Mouse (Mus musculus) cerebellum, postnatal 10 days (tissue): Measurements from ENCODE around the gene Thsd4.

Experiments used
- DNase-seq, 2 experiments: peaks; one replicate each; pipeline ENCODE4 v3.0.0; 2021; ENCODE audit warnings: mixed read lengths in 2 of 2

Thsd4 gene

DNA sequence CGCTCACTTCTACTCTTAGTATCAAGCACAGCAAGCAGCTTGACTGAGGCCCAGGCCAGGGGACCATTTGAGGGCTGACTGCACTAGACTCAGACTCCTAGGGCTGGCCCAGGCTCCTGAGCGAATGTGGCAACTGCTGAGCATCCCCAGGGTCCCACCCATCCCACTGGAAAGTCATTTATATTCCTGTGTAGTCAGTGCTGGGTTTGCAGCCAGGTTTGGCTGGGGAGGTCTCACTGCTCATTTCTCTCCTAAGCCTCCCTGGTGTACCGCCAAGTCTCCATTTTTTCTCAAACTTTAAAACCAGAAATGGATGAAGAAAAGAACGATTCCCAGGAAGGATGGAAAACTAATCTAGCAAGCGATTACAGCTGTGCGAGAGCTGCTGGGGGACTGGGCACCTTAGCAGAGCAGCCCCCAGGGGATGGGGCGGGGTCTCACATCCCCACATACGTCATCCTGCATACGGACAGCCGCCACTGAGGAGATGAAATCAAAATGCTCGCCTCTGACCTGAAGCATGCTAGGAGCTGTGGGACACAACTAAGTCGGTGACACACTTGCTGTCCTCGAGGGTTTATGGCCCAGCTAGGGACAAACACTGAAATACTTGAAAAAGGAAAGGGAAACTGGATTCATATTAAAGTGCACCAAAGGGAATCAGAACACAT is 67.3 kb downstream of the Thsd4 start:
- peak in 1 of 2 experiments; percentile 21 for DNase-seq

DNA sequence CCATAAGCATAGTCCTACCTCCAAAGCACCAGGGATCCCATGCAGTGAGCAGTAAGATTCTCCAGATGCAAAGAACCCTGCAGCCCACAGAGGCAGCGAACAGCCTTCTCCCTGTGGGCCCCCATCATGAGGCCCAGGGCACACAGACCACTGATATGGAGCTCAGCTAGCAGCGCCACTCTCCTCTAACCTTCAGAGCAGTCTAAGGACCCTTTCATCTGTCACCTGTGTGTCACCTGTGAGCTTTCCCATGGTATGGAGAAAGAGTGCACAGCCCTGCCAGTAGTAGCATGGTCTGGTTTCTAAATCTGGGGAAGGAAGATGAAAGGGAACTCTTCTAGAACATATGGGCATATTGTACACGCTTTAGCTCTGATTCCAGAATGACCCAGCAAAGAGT is 72.3 kb downstream of the Thsd4 start:
- DNase-seq = no peak

DNA sequence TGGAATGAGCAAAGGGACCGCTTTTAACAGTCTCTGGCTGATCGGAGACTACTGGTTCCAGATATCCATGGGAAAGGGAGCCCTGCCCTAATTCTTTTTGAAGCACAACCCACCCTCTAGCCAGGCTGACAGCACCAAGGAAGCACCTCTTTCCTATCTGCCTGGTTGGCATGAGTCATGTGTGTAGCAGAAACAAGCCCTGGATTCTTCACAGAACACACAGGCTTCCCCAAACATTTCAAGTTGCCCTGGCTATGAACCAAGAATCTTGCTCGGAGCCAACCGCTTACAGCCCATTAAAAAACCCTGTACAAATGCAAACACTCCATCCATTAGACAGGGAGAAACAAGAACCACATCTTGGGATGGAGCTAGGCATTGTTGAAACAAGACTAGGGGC is 76.0 kb downstream of the Thsd4 start:
- DNase-seq = no peak

DNA sequence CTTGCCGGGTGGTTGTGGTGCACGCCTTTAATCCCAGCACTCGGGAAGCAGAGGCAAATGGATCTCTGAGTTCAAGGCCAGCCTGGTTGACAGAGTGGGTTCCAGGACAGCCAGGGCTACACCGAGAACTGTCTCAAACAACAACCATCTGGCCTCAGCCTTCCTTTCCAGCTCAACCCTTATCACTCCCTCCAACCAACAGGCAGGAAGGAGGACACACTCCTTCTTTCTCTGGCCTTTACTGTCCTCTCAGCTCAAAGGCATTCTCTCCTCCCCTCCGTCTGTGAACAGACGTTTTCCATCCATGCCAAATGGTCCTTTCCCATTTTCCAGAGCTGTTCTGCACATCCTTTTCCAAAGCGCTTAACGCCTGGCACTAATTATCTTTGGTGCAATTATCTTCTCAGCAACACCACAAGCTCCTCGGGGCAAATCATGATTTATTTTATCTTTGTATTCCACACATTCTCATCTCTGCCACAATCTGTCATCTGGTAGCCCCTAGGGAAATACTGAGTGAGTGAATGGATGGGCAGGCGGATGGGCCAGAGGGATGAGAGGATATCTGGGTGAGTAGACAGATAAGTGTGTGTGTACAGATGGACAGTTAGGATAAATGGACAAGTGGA is 80.5 kb downstream of the Thsd4 start:
- DNase-seq = peak; percentile 43 to 48

DNA sequence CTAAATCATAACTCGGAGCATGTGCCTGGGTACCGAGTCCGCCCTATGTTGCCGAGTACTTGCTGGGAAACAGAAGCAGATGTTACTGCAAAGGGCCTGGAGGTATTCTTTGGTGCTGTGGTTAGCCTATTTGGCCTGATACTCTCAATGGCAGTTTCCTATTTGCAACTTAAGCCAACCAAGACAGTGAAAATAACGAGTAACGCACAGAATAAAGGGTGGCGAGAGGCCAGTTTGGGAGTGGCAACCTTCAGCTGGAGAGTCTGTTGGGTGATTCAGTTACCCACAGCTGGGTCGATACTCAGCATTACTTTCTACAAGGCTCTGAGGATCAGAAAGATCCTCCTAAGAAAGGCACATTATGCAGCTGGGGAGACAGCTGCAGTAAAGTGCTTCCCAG is 81.3 kb downstream of the Thsd4 start:
- DNase-seq = no peak

DNA sequence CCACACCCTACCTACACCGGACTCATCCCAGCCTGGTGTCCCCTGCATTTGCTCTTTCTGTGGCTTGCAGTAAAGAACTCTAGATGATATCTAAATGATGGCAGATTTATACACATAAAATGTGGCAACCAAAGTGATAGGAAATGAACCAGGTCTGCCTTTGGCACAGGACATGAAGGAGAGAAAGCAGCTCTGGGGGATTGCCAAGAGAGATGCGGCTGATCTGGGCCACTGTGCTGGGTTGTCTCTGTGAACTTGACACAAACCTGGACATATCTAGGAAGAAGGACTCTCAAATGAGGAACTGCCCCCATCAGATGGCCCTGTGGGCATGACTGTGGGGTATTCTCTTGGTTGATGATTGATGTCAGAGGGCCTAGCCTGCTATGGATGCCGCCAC is 85.6 kb downstream of the Thsd4 start:
- DNase-seq = peak; percentile 39 to 56

DNA sequence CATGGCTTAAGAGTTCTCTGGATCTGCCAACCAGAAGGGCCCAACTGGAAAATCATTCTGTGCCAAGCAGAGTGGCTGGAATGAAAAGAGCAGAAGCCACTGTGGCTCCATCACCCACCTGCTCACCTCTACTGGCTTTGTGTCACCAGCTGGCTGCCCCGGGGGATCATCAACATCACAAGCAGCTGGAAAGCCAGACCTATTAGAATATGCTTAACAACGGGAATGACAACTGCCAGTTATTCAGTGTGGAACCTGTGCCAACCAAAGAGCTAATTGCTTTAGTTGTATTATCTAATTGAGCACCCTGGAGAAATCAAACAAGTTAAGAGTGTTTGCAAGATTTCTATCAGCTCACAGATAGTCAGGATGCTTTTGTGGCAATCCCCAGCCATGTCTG is 87.8 kb downstream of the Thsd4 start:
- no peak for DNase-seq

DNA sequence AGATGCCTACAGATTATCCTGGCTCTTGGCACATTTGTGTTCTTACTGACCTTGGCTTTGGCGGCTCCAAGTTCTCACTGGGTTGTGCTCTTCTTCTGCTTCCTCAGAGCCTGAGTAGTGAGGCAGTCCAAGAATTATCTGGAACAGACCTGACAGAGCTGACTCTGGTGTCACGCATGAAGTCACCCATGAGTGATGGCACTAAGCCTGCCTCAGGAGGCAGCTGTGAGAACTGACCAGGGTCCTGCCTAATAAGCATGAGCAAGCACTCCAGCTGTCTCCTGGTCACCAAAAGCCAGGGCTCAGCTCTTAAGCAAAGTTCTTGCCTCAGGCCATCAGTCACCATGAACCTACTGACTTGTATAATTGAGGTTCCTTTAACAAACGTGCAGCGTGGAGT is 89.9 kb downstream of the Thsd4 start:
- peak in 1 of 2 experiments; percentile 39 for DNase-seq

DNA sequence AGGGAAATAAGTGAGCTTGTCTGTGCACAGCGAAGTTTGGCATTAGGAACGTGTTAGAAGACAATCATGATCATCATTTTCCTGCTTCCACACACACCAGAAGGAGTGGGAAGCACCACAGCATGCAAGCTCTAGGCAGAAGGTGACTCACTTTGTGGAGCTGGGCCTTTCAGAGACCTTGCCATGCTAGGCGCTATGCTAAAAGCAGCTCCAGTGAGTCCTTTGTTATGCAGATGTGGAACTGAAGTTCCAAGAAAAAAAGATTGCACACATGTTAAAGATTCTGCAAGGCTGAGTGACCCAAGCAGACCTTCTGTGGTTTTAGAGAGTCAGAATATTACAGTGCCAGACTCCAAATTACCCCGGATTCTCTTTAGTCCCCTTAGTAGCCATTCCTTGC is 91.8 kb downstream of the Thsd4 start:
- DNase-seq = no peak

DNA sequence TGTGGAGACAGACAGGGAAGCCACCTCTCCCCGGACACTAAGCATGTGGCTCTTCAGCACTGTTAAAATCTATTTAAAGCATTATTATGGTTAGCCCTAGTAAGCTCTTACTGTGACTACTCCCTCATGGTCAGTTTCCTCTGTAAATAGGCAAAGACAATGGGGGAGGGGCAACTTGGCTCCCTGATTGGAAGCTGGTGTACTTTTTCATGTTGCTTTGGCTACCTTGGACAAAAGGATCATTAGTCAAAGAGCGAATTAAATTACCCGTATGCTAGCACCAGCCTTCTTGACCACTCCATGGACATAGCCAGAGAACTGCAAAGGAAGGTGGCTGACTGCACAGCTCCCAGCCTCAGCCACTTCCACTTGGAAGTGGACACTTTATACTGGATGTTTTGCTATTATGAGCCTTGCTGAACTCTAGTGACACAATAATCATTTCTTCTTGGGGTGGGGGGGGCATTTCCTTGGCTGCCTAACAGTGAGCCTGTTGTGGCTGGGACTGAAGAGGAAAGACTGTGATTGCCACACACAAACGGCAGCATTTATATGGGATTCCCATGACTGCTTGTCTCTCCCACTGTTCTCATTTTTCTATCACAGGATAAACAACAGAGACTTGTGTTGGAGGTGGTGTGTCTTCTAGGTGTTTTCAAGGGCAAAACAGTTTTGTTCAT is 107.6 kb downstream of the Thsd4 start:
- peak in 1 of 2 experiments; percentile 32 for DNase-seq

DNA sequence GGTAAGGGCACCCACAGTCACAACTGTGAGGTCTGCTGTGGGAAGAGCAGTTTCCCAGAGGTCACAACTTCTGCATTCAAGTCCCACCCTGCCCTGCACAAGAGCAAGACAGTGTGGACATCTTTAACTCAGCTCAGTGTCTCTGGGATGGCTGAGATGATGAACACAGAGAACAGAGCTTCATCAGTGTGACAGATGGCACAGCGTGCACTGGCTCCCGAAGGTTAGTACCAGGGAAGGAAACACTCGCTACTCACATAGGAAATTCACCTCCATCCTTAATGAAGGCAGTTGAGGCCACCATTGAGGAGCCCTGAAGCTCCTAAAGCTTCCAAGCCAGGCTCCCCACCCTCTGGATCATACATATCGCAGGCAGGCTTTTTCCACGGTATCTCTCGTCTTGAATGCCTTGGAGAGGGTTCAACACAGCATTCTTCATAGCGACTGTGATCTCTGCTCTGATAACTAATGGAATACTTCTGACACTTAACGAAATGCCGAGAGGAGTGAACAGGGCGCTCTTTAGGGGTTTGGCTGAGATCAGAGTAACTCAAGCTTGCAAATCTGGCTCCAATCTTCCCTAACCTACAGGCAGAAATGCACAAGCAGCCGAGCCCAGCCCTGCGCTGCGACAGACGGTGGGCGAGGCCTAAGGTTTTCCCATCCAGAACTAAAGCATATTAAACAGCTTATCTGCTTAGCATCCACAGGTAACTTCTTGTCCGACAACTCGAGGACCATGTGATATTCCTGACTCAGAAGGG is 110.8 kb downstream of the Thsd4 start:
- DNase-seq = peak; percentile 58 to 65

DNA sequence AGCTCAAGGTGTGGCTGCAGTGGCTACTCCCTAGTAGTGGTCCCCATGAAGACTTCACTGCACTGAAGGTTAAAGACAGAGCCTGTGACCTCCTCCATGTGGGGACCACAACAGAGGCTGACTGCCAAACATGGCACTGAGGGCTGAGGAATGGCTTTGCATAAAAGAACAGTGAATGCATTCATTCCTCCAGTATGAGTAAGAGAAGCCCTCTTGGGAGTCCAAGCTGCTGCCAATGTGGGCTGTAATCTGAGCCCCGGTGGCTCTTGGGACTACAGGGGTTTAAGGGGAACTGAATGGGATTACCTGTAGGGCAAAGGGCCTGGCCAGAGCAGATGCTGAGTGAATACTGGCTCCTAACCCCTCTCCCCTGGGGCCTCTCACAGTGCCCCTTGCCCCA is 114.5 kb downstream of the Thsd4 start:
- DNase-seq = peak in 1 of 2 experiments; percentile 13

DNA sequence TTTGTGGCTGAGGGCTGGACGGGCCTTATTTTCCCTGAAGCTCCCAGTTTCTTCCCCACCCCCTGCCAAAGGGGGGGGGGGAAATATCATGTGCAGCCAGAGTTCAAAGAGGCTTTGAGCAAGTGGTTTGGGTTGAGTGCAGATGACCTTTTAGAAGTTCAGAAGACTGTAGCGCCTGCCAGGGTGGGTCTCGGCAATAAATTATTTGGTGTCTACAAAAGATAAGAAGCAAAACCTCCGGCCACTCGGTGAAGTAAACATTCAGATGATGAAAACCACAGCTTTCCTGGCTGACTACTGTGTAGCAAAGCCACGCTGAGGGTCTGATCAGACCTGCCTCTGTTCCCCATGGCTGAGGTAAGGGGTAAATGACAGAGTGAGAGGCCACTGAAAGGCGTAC is 116.1 kb downstream of the Thsd4 start:
- DNase-seq = no peak

DNA sequence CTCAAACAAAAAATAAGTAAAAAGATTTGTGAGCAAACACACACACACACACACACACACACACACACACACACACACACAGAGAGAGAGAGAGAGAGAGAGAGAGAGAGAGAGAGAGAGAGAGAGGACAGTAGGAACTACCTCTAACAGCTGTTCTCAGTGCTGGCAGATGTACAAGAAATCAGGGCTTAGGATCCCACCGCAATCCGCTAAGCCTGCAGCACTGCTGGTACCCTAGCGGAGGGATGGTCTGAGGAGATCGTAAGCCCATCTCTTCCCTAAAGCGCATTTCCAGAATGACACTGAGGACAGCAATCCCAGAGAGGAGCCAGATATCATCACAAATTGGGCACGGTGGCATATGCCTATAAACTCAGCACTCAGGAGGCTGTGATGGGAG is 119.2 kb downstream of the Thsd4 start:
- no peak for DNase-seq

DNA sequence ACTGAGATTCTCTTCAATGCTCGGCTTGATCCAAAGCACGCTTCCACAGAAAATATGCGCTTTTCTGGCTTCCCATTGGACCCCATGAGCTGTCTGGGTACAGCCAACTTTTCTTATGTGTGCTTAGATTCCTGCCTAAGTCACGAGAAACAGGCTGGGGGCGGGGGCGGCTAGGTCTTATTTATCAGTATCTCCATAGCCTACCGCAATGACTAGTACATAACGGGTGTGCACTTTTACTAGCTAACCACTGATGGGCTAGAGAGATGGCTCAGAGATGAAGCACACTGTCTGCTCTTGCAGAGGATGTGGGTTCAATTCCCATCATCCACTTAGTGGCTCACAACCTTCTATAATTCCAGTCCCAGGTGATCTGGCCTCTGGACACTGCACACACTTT is 121.8 kb downstream of the Thsd4 start:
- DNase-seq = no peak

DNA sequence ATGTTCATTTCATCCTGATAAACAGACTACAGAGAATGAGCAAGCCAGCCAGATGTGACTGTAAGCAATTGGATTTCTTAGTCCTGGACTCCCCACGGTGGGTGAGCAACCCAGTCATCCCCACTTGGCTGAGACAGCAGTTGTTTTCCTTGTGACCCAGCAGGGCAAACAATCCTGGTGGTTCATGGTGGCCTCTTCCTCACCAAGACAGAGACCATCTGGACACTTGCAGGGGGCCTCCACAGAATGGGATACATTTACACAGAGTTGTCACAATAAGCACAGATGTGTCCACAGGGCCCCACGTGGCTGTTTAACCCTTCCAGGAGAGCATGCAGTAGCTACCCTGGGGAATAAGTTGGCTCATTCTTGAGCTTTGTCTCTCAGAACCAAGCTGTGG is 123.8 kb downstream of the Thsd4 start:
- DNase-seq = peak in 1 of 2 experiments; percentile 12

DNA sequence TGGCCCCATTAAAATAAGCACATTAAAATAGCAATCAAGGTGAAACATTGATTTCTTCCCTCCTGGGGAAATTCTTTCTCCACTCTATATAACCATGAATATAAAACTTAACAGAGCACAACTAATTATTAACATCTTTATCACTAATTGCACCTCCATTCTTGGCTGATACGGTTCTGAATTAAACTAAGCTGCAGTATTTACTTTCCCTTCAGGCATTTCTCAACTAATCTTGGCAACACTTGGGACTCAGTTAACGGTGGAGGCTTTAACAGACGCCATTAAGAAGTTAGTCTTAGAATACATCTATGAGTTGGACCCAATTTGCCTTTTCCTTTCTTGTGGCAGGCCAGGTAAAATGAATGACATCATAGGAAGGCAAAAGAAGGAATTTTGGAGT is 125.8 kb downstream of the Thsd4 start:
- DNase-seq = no peak

DNA sequence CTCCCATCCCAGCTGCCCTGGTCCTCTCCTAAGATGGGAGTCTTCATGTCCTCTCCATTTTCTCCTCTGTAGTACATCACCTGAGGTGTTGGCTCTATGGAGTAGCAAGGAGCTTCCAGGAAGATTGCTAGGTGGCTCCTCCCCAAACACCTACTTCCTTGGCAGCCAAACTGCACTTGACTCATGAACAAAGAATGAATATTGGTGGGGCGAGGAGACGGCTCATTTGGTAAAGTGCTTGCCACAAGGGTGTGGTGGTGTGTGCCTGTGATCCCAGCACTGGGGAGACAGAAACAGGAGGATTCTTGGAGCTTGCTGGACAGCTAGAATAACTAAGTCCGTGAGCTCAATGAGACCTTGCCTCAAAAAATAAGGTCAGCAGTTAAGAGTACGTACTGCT is 128.9 kb downstream of the Thsd4 start:
- no peak for DNase-seq

DNA sequence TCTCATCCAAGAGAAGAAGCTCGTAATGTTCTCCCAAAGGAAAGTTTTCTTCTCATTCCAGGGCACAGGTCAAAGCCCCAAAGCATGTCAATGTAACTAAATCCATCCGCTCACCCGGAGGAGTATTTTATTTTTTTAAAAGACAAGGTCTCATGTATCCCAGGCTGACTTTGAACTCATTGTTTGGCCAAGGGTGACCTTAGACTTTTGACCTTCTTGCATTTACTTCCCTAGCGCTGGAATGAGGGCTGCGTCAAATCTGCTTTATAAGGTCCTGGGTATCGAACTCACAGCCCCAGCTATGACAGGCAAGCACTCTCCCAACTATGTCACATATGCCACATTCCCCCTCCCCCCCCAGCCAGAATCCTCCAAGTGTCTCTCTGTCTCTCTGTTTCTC is 137.1 kb downstream of the Thsd4 start:
- DNase-seq = no peak

DNA sequence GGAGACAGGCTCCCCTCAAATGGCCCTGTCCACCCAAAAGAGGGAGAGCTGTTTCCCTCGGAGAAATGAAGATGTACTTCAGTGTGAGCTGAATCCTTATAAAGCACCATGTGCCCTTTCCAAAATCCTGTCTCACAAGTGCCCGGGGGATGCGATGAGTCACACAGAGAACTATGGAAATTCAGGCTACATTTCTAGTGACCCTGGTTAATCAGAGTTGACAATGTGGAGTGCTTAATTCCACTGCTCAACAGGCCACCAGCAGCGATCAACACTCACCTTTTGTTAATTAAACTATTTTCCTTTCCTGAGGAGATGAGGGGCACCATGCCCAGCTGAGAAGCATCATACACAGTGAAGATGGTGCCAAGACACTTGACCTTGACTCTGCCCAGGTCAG is 138.9 kb downstream of the Thsd4 start:
- DNase-seq = peak; percentile 18 to 39

DNA sequence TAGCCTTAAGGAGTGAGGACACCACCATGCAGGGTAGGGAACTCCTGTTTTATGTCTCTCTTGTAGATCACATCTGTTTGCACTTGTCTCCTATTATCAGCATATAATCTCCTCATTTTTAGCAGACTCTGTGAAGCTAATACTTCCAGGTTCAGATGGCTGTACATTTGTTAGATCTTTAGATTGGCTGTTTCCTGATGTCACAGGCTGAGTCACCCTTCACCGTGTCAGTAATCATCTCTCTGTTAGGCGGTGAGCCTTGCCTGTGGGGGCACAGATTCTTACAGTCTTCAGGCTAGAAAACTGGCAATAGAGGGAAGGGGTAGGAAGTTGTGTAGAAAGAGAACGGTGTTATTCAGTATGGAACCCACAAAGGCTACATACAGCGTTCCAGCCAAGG is 139.3 kb downstream of the Thsd4 start:
- DNase-seq = no peak

DNA sequence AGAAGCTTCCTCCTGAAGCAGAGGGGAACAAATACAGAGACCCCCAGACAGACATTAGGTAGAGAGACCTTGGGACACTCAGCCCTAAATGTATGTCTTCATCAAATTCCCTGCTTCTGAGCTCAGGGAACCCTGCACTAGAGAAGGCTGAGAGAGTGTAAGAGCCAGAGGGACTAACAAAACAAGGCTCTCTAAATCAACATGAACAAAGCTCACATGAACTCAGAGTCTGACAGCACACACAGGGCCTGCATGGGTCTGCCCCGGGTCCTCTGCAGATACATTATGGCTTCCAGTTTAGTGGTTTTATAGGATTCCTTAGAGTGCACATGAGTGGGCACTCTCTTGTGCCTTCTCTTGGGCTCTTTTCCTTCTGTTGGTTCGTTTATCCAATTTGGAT is 140.8 kb downstream of the Thsd4 start:
- DNase-seq = no peak

DNA sequence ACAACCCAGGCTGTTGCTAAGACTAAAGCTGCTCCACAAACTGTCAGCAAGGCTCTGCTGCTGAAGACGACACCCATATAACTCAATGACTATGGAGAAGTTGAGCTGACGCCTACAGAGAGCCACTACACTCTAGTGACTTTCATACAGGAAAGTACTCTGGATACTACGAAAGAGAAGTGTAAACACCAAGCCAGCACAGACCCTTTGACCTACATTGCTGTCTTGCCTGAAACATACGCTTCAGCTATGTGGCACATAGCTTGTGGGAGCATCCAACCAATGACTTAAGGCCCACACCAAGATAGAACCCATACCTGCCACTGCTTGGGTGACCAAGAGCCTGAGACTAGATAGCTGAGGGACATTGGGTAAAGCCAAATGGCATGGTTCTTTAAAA is 141.3 kb downstream of the Thsd4 start:
- no peak for DNase-seq

DNA sequence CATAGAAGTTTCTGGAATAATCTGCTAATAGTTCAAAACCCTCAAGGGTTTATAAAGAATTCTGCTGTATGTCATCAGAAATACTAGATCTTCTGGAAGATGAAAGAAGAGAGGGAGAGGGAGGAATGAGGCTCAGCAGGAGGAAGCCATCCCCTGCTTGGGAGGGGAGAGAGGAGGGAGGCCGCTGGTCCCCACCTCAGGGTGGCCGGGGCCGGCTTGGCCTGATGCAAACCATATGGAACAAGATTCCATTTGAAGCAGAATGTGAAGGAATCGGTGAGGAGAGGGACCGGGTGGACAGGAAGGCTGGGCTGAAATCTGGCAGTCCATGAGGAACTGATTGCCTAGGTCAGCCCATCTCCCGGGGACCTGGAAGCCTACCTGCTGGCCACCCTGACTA is 143.6 kb downstream of the Thsd4 start:
- DNase-seq = no peak
